Mouse (Mus musculus) liver (tissue): ENCODE data around the gene Stpg4.

Experiments
- DNase-seq: peaks from one replicate; pipeline ENCODE4 v3.0.0-alpha.2; 2020; ENCODE audit warnings: mixed read lengths

Stpg4 gene

DNA sequence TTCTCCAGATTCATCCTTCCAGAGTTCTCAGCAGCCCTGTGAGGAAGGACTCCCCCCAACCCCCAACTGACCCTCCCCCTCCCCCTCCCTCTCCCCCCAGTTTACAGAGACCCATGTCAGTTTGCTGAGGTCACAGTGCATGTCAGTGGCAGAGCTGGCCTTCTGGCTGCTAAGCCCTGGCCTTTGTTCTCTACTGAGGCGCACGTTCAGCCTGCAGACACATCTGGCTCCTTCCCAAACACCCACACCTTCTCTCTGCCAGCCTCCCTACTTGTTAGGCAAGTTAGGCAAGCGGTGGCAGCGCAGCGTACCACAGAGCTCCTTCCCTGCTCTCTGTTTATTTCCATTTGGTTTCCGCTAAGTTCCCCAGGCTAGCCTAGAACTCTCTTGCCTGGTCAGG, 50.0 kb downstream of the Stpg4 start:
- no peak for DNase-seq

GRCm38 (mm10) chr17:87376831-87377471, 50.6 kb downstream of the Stpg4 start:
- DNase-seq: no peak

DNA sequence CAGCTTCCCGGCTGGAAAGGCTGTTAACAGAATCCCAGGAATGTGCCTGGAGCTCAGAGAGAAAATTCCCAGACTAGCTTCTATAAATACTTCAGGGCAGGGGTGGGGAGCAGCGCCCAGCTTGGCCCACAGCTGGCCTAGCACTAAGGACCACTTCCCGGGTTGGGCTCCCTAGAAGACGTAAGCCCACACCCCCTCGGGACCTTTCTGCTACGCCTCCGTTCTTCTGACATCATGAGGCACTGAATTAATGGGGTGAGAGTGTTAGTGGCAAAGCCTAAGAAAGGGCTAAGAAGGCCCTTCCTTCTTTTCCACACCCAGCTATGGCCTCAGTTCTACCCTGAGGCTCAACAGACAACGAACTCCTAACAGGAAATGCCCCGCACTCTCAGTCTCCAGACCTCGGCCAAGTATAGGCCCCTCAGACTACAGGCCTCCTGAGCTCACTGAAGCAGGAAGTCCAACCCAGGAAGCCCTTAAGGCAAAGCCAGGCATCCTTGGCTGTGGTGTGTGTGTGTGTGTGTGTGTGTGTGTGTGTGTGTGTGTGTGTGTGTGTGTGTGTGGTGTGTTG, 51.5 kb downstream of the Stpg4 start:
- no peak for DNase-seq

- no peak for DNase-seq
These were observed 54.2 kb downstream of the Stpg4 start for GRCm38 (mm10) chr17:87373327-87373726.

DNA sequence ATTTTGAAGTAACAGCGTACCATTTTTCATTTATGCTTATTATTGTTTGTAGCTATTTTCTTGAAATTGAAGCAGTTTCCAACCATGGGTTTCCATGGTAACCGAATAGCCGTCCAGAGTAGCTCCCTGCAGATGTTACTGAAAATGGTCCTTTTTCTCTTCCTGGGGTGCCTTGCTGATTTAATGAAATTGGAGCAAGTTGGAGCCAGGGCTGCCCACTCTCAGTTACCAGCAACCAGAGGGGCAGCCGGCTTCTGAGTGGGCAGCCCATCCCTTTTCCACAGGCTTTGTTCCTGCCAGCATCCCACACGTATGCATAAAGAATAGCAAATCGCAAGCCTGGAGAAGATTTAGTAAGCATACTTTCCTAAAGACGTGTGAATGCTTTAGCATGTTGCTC, 55.4 kb downstream of the Stpg4 start:
- DNase-seq: no peak

DNA sequence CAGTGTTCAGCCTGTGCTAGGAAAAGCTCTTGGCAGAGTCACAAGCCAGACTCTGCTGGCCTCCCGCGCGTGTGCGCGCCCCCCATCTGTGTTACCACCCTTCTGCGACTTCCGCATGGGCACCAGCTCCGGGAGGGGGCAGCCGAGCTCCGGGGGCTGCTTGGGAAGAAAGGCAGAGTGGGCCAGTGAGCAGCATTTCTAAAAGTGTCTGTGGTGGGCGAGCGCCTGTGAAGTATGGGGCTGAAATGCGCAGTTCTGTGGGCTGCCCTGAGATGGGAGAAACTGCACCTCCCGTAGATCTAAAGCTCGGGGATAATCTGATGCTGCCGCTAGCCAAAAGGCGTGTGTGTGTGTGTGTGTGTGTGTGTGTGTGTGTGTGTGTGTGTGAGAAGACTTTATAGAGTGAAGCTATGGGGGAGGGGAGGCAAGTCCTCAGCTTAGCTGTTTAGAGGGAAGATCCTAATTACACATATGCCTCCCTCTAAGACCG, 58.2 kb downstream of the Stpg4 start:
- no peak for DNase-seq

GRCm38 (mm10) chr17:87368481-87368880, 59.1 kb downstream of the Stpg4 start:
- no peak for DNase-seq

DNA sequence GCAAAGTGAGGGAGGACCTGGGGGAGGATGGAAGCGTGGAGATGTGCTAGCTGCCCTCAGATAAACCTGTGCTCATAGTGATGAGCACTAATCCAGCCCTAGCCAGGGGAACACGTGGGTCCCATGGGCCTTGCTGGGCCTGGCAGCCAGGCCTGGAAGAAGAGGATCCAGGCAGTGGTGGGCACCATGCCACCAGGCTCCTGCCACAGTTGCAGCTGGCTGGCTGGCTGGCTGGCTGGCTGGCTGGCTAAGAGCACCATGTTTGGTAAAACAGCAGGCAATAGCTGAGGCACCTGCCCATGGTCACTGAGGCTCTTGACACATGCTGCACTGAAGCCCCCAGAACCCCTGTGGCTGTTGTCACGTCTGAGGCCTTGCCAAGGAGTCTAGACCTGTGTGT, 59.9 kb downstream of the Stpg4 start:
- DNase-seq: no peak

GRCm38 (mm10) chr17:87367228-87367627, 60.3 kb downstream of the Stpg4 start:
- no peak for DNase-seq

GRCm38 (mm10) chr17:87366520-87366919, 61.0 kb downstream of the Stpg4 start:
- no peak for DNase-seq

- peak; percentile 63 for DNase-seq
These were observed 62.3 kb downstream of the Stpg4 start for GRCm38 (mm10) chr17:87365268-87365667.

- DNase-seq: no peak
These were observed 63.4 kb downstream of the Stpg4 start for GRCm38 (mm10) chr17:87364108-87364507.

GRCm38 (mm10) chr17:87361132-87361531, 66.4 kb downstream of the Stpg4 start:
- DNase-seq: no peak

GRCm38 (mm10) chr17:87357506-87357905, 70.0 kb downstream of the Stpg4 start:
- DNase-seq: no peak

DNA sequence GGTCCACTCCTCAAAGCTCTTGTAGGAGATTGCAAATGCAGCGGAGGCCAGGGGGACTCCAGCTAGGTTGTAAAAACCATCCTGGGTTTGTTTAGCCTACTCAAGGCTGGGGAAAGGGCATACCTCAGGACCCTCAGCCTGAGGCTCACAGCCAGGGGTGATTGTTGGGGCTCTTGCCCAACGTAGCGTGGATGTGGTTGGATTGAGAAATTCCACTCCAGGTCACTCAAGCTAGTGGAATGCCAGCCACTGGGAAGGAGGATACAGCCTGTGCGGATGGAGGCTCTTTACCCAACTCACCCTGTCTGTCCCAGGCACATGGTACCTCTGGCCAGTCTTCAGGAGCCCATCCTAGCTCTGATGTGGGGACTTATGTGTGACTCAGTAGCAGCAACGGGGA, 71.3 kb downstream of the Stpg4 start:
- DNase-seq: no peak

GRCm38 (mm10) chr17:87355456-87355855, 72.1 kb downstream of the Stpg4 start:
- DNase-seq: no peak

DNA sequence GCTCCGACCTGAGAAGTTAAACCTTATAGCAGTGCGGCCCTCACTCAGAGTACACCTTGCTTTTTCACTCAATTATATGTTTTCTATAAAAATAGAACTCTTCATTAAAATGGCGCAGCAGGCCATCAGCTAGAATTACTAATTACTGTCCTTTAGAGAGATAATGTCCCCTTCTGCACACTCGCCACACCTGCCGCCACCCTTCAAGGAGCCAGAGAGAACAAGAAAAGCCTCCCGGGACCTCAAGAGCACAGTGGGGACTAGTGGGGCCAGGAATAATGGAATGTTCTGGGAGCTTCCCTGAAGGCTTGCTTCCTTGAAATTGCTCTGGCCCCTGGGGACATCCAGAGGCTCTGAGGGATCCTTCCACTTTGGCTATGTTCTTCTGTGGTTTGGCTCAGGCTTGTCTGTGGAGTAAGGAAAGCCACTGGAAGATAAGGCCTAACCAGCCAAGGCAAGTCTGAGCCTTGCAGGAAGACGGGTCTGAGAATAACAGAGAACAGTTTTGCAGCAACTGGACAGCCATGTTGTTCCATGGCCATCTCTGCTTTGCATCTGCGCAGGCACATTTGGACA, 73.7 kb downstream of the Stpg4 start:
- DNase-seq: no peak

GRCm38 (mm10) chr17:87352898-87353225, 74.7 kb downstream of the Stpg4 start:
- no peak for DNase-seq

DNA sequence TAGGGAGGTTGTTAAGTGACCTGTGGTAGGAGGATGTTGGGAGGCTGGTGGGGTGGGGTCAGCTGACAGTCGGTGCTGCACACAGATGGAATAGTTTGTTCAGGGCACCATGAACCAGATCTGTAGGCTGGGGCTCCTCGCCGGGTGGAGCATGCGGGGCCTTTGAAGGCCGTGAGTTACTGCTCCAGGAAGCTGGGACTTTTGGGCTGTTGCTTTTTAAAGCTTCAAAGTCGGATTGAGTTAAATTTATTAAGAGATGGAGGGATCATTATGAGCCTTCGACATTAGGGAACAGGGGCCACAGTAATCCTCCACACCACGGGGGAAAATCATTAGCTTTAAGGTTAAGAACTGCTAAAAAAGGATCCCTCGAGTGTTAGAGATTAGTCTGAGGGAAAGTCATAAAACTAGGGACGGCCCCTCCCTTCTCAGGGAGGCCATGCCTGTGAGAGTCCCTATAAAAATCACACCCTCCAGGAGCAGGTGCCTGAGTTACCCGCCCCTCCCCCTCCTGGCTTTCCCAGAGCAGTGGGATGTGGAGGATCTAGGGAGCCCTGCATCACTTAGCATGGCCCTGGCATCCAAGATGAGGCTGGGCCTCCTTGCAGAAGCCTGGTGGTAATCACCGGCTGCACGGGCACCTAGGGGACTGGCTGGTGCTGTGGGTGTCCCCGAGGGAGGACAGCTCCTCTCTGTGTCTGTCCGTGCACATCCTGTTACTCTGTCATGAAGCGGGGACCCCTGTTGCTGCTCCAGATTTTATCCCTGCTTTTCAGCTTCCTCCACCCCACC, 75.2 kb downstream of the Stpg4 start:
- no peak for DNase-seq

- DNase-seq: no peak
These were observed 76.1 kb downstream of the Stpg4 start for GRCm38 (mm10) chr17:87351241-87352105.

GRCm38 (mm10) chr17:87350471-87351240, 76.9 kb downstream of the Stpg4 start:
- DNase-seq: no peak

DNA sequence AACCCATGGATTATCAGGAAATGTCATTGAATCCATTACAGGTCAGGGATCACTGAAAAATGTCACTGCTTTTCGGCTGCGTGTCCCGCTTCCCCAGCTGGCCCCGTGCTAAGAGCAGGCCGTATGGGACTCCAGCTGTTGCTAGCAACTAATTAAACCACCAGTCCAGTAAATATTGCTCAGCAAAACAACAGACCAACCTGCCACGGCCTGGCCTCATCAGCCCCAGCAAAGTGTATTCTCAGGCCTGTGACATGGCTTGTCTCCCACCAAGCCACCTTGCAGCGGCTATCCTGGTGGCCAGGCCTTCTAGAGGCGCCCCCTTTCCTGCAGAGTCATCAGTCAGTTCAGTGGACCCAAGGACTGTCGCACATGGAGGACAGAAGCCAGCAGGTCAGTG, 78.0 kb downstream of the Stpg4 start:
- DNase-seq: no peak
